Mouse (Mus musculus): ENCODE results near the gene Fbxl3. TPM values are rescaled to one million over a fixed set of nuclear protein-coding genes. Genes with fewer than 3 reads are reported as not detected.

The Fbxl3 gene
- polyA plus RNA-seq, 1 experiment = 8.3 TPM

DNA sequence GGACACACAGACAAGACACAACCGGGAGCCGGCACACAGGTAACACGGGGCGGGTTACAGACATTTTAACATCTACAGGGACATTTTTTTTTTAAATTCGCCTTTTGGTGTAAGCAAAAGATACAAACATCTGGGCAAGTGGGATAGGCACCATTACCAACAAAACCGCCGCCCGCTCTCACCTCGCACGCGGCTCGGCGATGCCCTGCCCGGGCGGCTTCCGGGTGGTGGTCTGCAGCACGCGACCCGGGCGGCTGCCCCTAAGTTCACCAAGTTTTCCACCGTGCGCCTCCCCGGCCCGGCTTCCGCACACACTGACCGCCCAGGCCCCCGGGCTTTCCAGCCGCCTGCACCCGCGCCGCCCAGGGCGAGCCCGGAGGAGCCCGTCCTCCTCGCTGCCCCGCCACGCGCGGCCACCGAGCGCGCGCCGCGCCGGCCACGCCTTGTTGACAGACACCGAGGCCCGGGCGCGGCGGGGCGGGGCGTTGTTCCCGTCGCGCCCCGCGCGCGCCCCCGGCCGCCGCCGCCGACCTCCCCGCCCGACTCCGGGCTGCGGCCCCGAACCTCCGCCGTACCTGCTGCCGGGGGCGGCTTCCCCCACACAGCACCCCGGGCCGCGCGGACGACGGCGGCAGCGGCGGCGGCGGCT is 655 bp downstream of the Fbxl3 start:
- Histone ChIP-seq H3K27me3 (ENCODE audit: control insufficient read depth, insufficient read depth, insufficient read length) (no peaks in the 10 kb centered on the region), H3K4me3 (ENCODE audit: insufficient read depth, poor library complexity, severe bottlenecking) (peak overlapping the region; percentile 79), H3K36me3 (ENCODE audit: control insufficient read depth, insufficient read depth) (peaks cover 16% of the 10 kb centered on the region), H3K79me2 (ENCODE audit: control insufficient read depth, insufficient read depth) (peaks cover 51% of the 10 kb centered on the region), H3K79me3 (ENCODE audit: low read depth) (peaks cover 44% of the 10 kb centered on the region), H3ac (ENCODE audit: control insufficient read depth, insufficient read length, low read depth) (peak overlapping the region; percentile 92)
- no peak for TF ChIP-seq USF1 (IDR thresholded peaks at IDR 0.05; ENCODE audit: low read depth)
- no peak for TF ChIP-seq MYOG (IDR thresholded peaks at IDR 0.05; ENCODE audit: control insufficient read depth, extremely low read depth, insufficient read length)
- TF ChIP-seq CEBPB (IDR thresholded peaks at IDR 0.05; ENCODE audit: low read depth) = no peak
- peak; percentile 50 for TF ChIP-seq MAX (IDR thresholded peaks at IDR 0.05)
- no peak for TF ChIP-seq FOSL1 (IDR thresholded peaks at IDR 0.05; ENCODE audit: insufficient read depth, low read length, poor library complexity, severe bottlenecking)

DNA sequence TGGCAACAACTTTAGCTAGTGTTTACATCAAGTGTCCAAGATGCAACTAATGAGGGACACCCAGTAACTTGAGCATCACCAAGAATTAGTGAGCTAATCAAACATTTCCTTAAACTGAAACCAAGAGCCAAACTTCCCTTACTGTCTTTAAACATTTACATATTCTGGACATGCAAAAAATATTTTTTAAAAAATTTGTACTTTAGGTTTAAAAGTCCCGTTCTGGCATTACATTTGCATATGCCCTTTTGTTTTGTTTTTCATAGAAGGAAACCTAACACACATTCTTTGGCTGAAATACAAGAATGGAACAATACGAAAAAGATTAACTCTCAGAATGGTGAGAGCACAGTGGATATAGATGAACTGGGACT is 1.2 kb downstream of the Fbxl3 start:
- Histone ChIP-seq H3K27me3 (ENCODE audit: control insufficient read depth, insufficient read depth, insufficient read length) (no peaks in the 10 kb centered on the region), H3K36me3 (ENCODE audit: control insufficient read depth, insufficient read depth) (peaks cover 16% of the 10 kb centered on the region), H3K4me3 (ENCODE audit: insufficient read depth, poor library complexity, severe bottlenecking) (peak overlapping the region; percentile 79), H3K79me3 (ENCODE audit: low read depth) (peaks cover 50% of the 10 kb centered on the region), H3K79me2 (ENCODE audit: control insufficient read depth, insufficient read depth) (peaks cover 56% of the 10 kb centered on the region), H3ac (ENCODE audit: control insufficient read depth, insufficient read length, low read depth) (peak overlapping the region; percentile 87)
- TF ChIP-seq MAX (IDR thresholded peaks at IDR 0.05) = no peak
- TF ChIP-seq MYOG (IDR thresholded peaks at IDR 0.05; ENCODE audit: control insufficient read depth, extremely low read depth, insufficient read length) = no peak
- TF ChIP-seq MYOD1 (IDR thresholded peaks at IDR 0.05; ENCODE audit: control insufficient read depth, insufficient read length, low read depth) = no peak
- TF ChIP-seq FOSL1 (IDR thresholded peaks at IDR 0.05; ENCODE audit: insufficient read depth, low read length, poor library complexity, severe bottlenecking) = no peak
- TF ChIP-seq CEBPB (IDR thresholded peaks at IDR 0.05; ENCODE audit: low read depth) = no peak
- TF ChIP-seq CTCF (IDR thresholded peaks at IDR 0.05; ENCODE audit: control insufficient read depth, insufficient read depth, insufficient read length) = no peak
- TF ChIP-seq USF1 (IDR thresholded peaks at IDR 0.05; ENCODE audit: low read depth) = no peak

DNA sequence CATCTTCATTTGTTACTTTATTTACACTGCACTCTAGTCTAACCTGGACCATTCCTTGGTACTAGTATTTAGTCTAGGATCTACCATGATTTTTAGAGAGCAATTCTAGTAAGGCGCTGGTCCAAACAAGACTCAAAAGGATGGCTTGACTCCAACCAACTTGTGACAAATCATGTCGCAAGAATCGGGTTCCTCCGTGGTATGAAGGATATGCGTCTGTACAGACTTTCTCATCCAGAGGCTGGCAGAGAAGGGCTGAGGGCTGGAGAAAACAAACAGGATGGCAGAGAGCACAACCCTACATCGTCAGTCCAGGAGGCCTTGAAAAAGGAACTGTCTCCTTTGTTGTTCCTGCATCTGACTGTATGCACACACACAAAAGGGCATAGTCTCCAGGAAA is 2.7 kb downstream of the Fbxl3 start:
- Histone ChIP-seq H3K27me3 (ENCODE audit: control insufficient read depth, insufficient read depth, insufficient read length) (no peaks in the 10 kb centered on the region), H3K79me3 (ENCODE audit: low read depth) (peaks cover 63% of the 10 kb centered on the region), H3K79me2 (ENCODE audit: control insufficient read depth, insufficient read depth) (peaks cover 72% of the 10 kb centered on the region), H3K4me3 (ENCODE audit: insufficient read depth, poor library complexity, severe bottlenecking) (no peak overlapping the region), H3ac (ENCODE audit: control insufficient read depth, insufficient read length, low read depth) (no peak overlapping the region), H3K36me3 (ENCODE audit: control insufficient read depth, insufficient read depth) (peaks cover 23% of the 10 kb centered on the region)
- TF ChIP-seq MYOD1 (IDR thresholded peaks at IDR 0.05; ENCODE audit: control insufficient read depth, insufficient read length, low read depth) = no peak
- TF ChIP-seq CEBPB (IDR thresholded peaks at IDR 0.05; ENCODE audit: low read depth) = peak; percentile 8
- no peak for TF ChIP-seq USF1 (IDR thresholded peaks at IDR 0.05; ENCODE audit: low read depth)

DNA sequence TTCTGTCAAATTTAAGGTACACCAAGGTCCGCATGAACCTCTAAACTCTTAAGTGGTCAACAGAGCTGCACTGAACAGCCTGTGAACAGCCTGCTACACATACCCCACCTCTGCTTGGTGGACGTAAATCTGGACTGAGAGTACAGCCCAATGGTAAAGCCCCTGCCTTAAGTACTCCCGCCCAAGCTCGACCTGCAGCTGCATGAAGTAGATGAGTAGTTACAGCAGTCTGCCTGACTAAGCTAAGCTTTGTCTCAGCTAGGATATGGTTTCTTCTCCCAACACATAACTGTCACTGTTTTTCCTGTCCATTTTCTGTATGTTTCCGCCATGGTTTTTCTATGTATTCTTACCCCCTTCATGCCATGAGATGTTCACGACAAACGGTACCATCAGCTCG is 3.5 kb downstream of the Fbxl3 start:
- H3ac ChIP-seq (ENCODE audit: control insufficient read depth, insufficient read length, low read depth) = no peak overlapping the region

DNA sequence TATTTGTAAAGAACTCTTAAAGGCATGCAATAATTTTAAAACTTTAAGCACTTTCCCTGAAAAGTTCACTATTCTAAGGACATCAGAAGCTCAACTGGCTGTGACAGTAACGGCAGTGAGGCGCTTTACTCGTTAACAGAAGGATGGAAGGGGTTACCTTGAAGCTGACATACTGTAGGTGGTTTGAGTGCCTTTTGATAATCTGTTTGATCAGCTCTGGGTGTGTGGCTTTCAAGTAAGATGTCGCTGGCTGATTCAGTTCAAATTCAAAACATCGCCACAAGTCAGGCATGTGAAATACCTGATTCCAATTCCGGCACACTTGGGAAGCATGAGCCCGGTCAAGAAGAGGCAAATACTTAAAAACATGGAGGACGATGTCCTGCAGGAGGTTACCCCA is 4.3 kb downstream of the Fbxl3 start:
- Histone ChIP-seq H3K27me3 (ENCODE audit: control insufficient read depth, insufficient read depth, insufficient read length) (no peaks in the 10 kb centered on the region), H3K36me3 (ENCODE audit: control insufficient read depth, insufficient read depth) (peaks cover 31% of the 10 kb centered on the region), H3K79me3 (ENCODE audit: low read depth) (peaks cover 75% of the 10 kb centered on the region), H3K4me3 (ENCODE audit: insufficient read depth, poor library complexity, severe bottlenecking) (no peak overlapping the region), H3ac (ENCODE audit: control insufficient read depth, insufficient read length, low read depth) (no peak overlapping the region), H3K79me2 (ENCODE audit: control insufficient read depth, insufficient read depth) (peaks cover 84% of the 10 kb centered on the region)
- no peak for TF ChIP-seq MYOD1 (IDR thresholded peaks at IDR 0.05; ENCODE audit: control insufficient read depth, insufficient read length, low read depth)
- TF ChIP-seq MYOG (IDR thresholded peaks at IDR 0.05; ENCODE audit: control insufficient read depth, extremely low read depth, insufficient read length) = no peak
- TF ChIP-seq CEBPB (IDR thresholded peaks at IDR 0.05; ENCODE audit: low read depth) = no peak
- no peak for TF ChIP-seq USF1 (IDR thresholded peaks at IDR 0.05; ENCODE audit: low read depth)
- TF ChIP-seq MAX (IDR thresholded peaks at IDR 0.05) = no peak
- no peak for TF ChIP-seq CTCF (IDR thresholded peaks at IDR 0.05; ENCODE audit: control insufficient read depth, insufficient read depth, insufficient read length)

More for the DNA sequence above, 3.5 kb downstream of the Fbxl3 start:
- no peak overlapping the region for H3K4me3 ChIP-seq (ENCODE audit: insufficient read depth, poor library complexity, severe bottlenecking)
- peaks cover 79% of the 10 kb centered on the region for H3K79me2 ChIP-seq (ENCODE audit: control insufficient read depth, insufficient read depth)
- peaks cover 70% of the 10 kb centered on the region for H3K79me3 ChIP-seq (ENCODE audit: low read depth)
- H3K27me3 ChIP-seq (ENCODE audit: control insufficient read depth, insufficient read depth, insufficient read length) = no peaks in the 10 kb centered on the region
- peaks cover 30% of the 10 kb centered on the region for H3K36me3 ChIP-seq (ENCODE audit: control insufficient read depth, insufficient read depth)
- no peak for TF ChIP-seq CEBPB (IDR thresholded peaks at IDR 0.05; ENCODE audit: low read depth)
- TF ChIP-seq MYOD1 (IDR thresholded peaks at IDR 0.05; ENCODE audit: control insufficient read depth, insufficient read length, low read depth) = no peak
- no peak for TF ChIP-seq MAX (IDR thresholded peaks at IDR 0.05)
- TF ChIP-seq MYOG (IDR thresholded peaks at IDR 0.05; ENCODE audit: control insufficient read depth, extremely low read depth, insufficient read length) = no peak
- TF ChIP-seq USF1 (IDR thresholded peaks at IDR 0.05; ENCODE audit: low read depth) = no peak
- TF ChIP-seq CTCF (IDR thresholded peaks at IDR 0.05; ENCODE audit: control insufficient read depth, insufficient read depth, insufficient read length) = no peak
- TF ChIP-seq FOSL1 (IDR thresholded peaks at IDR 0.05; ENCODE audit: insufficient read depth, low read length, poor library complexity, severe bottlenecking) = no peak

DNA sequence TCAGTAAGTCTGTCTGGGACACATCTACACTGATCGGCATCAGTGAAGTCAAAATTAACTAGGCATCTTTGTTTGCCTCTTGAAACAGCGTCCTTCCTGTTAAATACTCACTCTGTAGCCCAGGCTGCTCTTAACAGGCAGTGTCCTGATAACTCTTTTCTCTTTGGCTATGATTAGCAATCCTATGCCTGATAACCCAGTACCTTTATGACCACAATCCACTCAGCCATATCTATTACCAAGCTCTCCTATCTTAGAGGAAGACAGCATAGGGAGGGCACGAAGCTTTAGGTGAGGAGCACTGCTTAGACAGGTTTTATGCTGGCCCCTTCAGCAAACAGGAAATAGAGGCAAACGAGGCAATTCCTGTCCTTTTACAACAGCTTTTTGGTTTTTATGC is 5.7 kb downstream of the Fbxl3 start:
- TF ChIP-seq MYOG (IDR thresholded peaks at IDR 0.05; ENCODE audit: control insufficient read depth, extremely low read depth, insufficient read length) (no peak), MAX (IDR thresholded peaks at IDR 0.05) (no peak), USF1 (IDR thresholded peaks at IDR 0.05; ENCODE audit: low read depth) (no peak), FOSL1 (IDR thresholded peaks at IDR 0.05; ENCODE audit: insufficient read depth, low read length, poor library complexity, severe bottlenecking) (no peak), CEBPB (IDR thresholded peaks at IDR 0.05; ENCODE audit: low read depth) (no peak), MYOD1 (IDR thresholded peaks at IDR 0.05; ENCODE audit: control insufficient read depth, insufficient read length, low read depth) (no peak), CTCF (IDR thresholded peaks at IDR 0.05; ENCODE audit: control insufficient read depth, insufficient read depth, insufficient read length) (no peak)
- Histone ChIP-seq H3K79me2 (ENCODE audit: control insufficient read depth, insufficient read depth) (peaks cover 83% of the 10 kb centered on the region), H3K4me3 (ENCODE audit: insufficient read depth, poor library complexity, severe bottlenecking) (no peak overlapping the region), H3ac (ENCODE audit: control insufficient read depth, insufficient read length, low read depth) (no peak overlapping the region), H3K79me3 (ENCODE audit: low read depth) (peaks cover 75% of the 10 kb centered on the region), H3K36me3 (ENCODE audit: control insufficient read depth, insufficient read depth) (peaks cover 37% of the 10 kb centered on the region), H3K27me3 (ENCODE audit: control insufficient read depth, insufficient read depth, insufficient read length) (no peaks in the 10 kb centered on the region)

All from C2C12 (cell line).